Mouse (Mus musculus): ENCODE measurements around the gene Flywch1.

The Flywch1 gene

GRCm38 (mm10) chr17:23771284-23772218, at the start of gene Flywch1:
Gene Flywch1 (minus strand): TSS chr17:23771602.
- DNase-seq (ENCODE audit: low spot score in 2 of 2) = peak; percentile 98

- no peak for DNase-seq (ENCODE audit: low spot score in 2 of 2)
Measured at GRCm38 (mm10) chr17:23820731-23821130, 49.3 kb upstream of the Flywch1 start.

GRCm38 (mm10) chr17:23819235-23819634, 47.8 kb upstream of the Flywch1 start:
- DNase-seq (ENCODE audit: low spot score in 2 of 2) = no peak

- DNase-seq (ENCODE audit: low spot score in 2 of 2) = no peak
Measured at GRCm38 (mm10) chr17:23818579-23818978, 47.2 kb upstream of the Flywch1 start.

- no peak for DNase-seq (ENCODE audit: low spot score in 2 of 2)
Measured at GRCm38 (mm10) chr17:23815641-23816040, 44.2 kb upstream of the Flywch1 start.

- DNase-seq (ENCODE audit: low spot score in 2 of 2) = no peak
Measured at GRCm38 (mm10) chr17:23807918-23808317, 36.5 kb upstream of the Flywch1 start.

GRCm38 (mm10) chr17:23806867-23807266, 35.5 kb upstream of the Flywch1 start:
- DNase-seq (ENCODE audit: low spot score in 2 of 2) = no peak

GRCm38 (mm10) chr17:23804426-23805085, 33.2 kb upstream of the Flywch1 start:
- no peak for DNase-seq (ENCODE audit: low spot score in 2 of 2)

GRCm38 (mm10) chr17:23803366-23804041, 32.1 kb upstream of the Flywch1 start:
- DNase-seq (ENCODE audit: low spot score in 2 of 2) = peak; percentile 66 to 71

- DNase-seq (ENCODE audit: low spot score in 2 of 2) = peak; percentile 98 to 99
Measured at GRCm38 (mm10) chr17:23802746-23803365, 31.5 kb upstream of the Flywch1 start.

- no peak for DNase-seq (ENCODE audit: low spot score in 2 of 2)
Measured at GRCm38 (mm10) chr17:23801627-23802026, 30.2 kb upstream of the Flywch1 start.

- no peak for DNase-seq (ENCODE audit: low spot score in 2 of 2)
Measured at GRCm38 (mm10) chr17:23797316-23797715, 25.9 kb upstream of the Flywch1 start.

- DNase-seq (ENCODE audit: low spot score in 2 of 2) = no peak
Measured at GRCm38 (mm10) chr17:23795323-23795722, 23.9 kb upstream of the Flywch1 start.

- DNase-seq (ENCODE audit: low spot score in 2 of 2) = no peak
Measured at GRCm38 (mm10) chr17:23791079-23791357, 19.6 kb upstream of the Flywch1 start.

GRCm38 (mm10) chr17:23790269-23791078, 19.1 kb upstream of the Flywch1 start, which contains the start of gene Srrm2:
Gene Srrm2 (plus strand): TSS chr17:23790532.
- peak in 1 of 2 experiments; percentile 43 for DNase-seq (ENCODE audit: low spot score in 2 of 2)

- DNase-seq (ENCODE audit: low spot score in 2 of 2) = no peak
Measured at GRCm38 (mm10) chr17:23789749-23790268, 18.4 kb upstream of the Flywch1 start.

GRCm38 (mm10) chr17:23788973-23789372, 17.6 kb upstream of the Flywch1 start:
- no peak for DNase-seq (ENCODE audit: low spot score in 2 of 2)

- no peak for DNase-seq (ENCODE audit: low spot score in 2 of 2)
Measured at GRCm38 (mm10) chr17:23786510-23786931, 15.1 kb upstream of the Flywch1 start.

- DNase-seq (ENCODE audit: low spot score in 2 of 2) = peak; percentile 89 to 90
Measured at GRCm38 (mm10) chr17:23785561-23786471, 14.4 kb upstream of the Flywch1 start, which contains the start of gene Flywch2. Gene Flywch2 (minus strand): TSS chr17:23786081.

GRCm38 (mm10) chr17:23783352-23783751, 11.9 kb upstream of the Flywch1 start:
- no peak for DNase-seq (ENCODE audit: low spot score in 2 of 2)

All from frontal cortex, postnatal 10 days (tissue).